Mouse (Mus musculus) hindbrain, embryonic 16.5 days (tissue): ENCODE measurements at regions not wholly inside any gene's neighbourhood (a gene's known extent, or its start where the extent isn't known, plus 50 kb on each side); places are given as distances from the start of the nearest gene placed in this dataset.

Source experiments
- ATAC-seq: fragments of 200-750 bp; cut with Nextera tagmentation; 2 replicates; pipeline ENCODE4 v1.8.0; 2017; ENCODE audit warnings: moderate TSS enrichment, moderate library complexity
- H3K27ac ChIP-seq: fragments of 300-500 bp; sonication (generic); 2 replicates; pipeline ENCODE4 v1.5.1; 2014; ENCODE audit warnings: low read depth, mild to moderate bottlenecking, control low read depth, low read length, moderate library complexity
- H3K27me3 ChIP-seq: fragments of 300-500 bp; sonication (generic); replicated peaks from 2 replicates; pipeline ENCODE4 v1.6.1; 2014; ENCODE audit warnings: low read length; ENCODE audit not compliant: control insufficient read depth, insufficient read depth
- H3K36me3 ChIP-seq: fragments of 300-500 bp; sonication (generic); 2 replicates; pipeline ENCODE4 v1.6.1; 2014; ENCODE audit warnings: mild to moderate bottlenecking, low read length, moderate library complexity, mixed read lengths; ENCODE audit not compliant: control insufficient read depth, insufficient read depth
- H3K4me1 ChIP-seq: fragments of 300-500 bp; sonication (generic); 2 replicates; pipeline ENCODE4 v1.6.1; 2014; ENCODE audit warnings: low read depth, low read length; ENCODE audit not compliant: control insufficient read depth, insufficient read depth
- H3K4me2 ChIP-seq: fragments of 300-500 bp; sonication (generic); 2 replicates; pipeline ENCODE4 v1.6.1; 2014; ENCODE audit warnings: mild to moderate bottlenecking, low read length, control low read depth, moderate library complexity
- H3K4me3 ChIP-seq: fragments of 300-500 bp; sonication (generic); 2 replicates; pipeline ENCODE4 v1.5.1; 2014; ENCODE audit warnings: mild to moderate bottlenecking, low read length, control low read depth, moderate library complexity
- H3K9ac ChIP-seq: fragments of 300-500 bp; sonication (generic); 2 replicates; pipeline ENCODE4 v1.6.1; 2014; ENCODE audit warnings: low read depth, mild to moderate bottlenecking, control low read depth, low read length, moderate library complexity
- H3K9me3 ChIP-seq: fragments of 300-500 bp; sonication (generic); 2 replicates; pipeline ENCODE4 v1.6.1; 2014; ENCODE audit warnings: mild to moderate bottlenecking, low read length, moderate library complexity; ENCODE audit not compliant: control insufficient read depth
- WGBS: fragments of 180-500 bp; shearing (Covaris S2); extraction: QIAGEN DNeasy Blood & Tissue Kit; methylation state at CpG from one replicate; pipeline ENCODE4 v1.1.7; 2014; 5-methylcytosine and 5-hydroxymethylcytosine counted together

DNA sequence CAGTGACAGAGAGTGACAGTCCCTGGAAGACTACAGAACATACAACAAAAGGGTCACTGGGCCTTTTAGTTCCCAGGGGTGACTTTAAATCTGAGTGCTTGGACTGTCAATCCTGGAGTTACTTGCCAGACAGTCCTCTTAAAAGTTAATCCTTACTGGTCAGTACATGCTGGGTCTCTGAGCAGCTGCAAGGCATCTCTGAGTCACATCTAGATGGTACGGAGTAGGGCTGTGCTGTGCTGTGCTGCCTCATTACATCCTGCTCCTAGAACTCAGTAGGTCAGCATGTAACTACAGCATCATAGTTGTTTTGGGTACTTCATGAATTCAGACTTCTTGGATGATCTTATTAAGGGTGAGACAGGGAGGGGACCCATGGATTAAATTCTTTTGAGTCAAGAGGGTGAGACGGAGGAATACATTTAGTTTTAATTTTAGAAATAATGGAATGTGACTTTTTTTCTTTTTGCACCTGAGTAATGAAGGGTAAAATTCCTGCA lies 220.8 kb downstream of the 1700064H15Rik start:
- H3K4me2 ChIP-seq, result no peak overlapping the region
- ATAC-seq, result no peak
- H3K27me3 ChIP-seq, result no peaks in the 10 kb centered on the region
- no peaks in the 10 kb centered on the region for H3K36me3 ChIP-seq
- H3K9me3 ChIP-seq, result no peaks in the 10 kb centered on the region
- H3K4me3 ChIP-seq, result no peak overlapping the region
- WGBS, result 87% methylated on average over 2 of the region's 2 CpGs
- no peak overlapping the region for H3K27ac ChIP-seq
- H3K9ac ChIP-seq, result no peak overlapping the region
- no peaks in the 10 kb centered on the region; the same call in 1 of the 2 replicates for H3K4me1 ChIP-seq

DNA sequence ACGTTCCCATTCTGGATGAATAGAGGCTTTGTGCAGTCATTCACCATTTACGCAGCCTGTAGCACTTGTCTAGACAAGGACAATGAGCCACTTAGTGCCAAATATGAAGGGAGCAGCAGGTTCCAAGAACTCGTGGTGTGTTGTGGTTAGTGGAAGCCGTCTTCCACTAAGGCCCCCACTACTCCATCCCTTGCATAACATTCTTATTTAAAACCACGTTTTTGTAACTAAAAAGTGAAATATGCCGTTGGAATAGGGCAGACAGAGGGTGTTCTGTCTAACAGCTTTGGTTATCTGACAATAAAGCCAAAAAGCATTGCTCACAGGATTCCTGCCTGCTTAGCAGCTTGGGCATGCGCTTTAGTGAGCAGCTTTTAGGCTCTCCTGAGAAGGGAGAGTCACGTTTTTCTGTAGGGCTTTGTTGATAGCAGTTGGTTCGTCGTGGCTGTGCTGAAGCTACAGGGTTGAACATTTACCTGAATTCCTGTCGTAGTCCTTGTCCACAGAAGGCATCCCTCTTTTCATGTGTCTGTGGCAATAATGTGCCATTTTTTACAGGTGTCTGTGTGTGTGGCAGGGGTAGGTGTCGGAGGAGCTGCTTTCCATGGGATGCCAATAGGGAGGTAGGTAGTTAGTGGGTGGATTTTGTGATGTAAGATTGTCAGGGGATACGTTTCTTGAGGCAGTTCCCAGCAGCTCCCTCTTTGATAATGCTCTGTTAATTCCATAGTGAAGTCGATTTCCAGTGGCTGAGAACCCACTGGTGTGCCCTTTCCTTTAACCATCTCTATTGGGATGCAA lies 221.9 kb downstream of the 1700064H15Rik start:
- Histone ChIP-seq H3K27me3 (no peaks in the 10 kb centered on the region), H3K27ac (peak overlapping the region; percentile 55; the same call in 1 of the 2 replicates), H3K4me2 (peak overlapping the region; percentile 53), H3K36me3 (no peaks in the 10 kb centered on the region), H3K4me3 (peak overlapping the region; percentile 21), H3K9ac (peak overlapping the region; percentile 50), H3K9me3 (no peaks in the 10 kb centered on the region), H3K4me1 (no peaks in the 10 kb centered on the region; the same call in 1 of the 2 replicates)
- WGBS, result 35% methylated on average over 14 of the region's 14 CpGs
- ATAC-seq, result peak; percentile 95

DNA sequence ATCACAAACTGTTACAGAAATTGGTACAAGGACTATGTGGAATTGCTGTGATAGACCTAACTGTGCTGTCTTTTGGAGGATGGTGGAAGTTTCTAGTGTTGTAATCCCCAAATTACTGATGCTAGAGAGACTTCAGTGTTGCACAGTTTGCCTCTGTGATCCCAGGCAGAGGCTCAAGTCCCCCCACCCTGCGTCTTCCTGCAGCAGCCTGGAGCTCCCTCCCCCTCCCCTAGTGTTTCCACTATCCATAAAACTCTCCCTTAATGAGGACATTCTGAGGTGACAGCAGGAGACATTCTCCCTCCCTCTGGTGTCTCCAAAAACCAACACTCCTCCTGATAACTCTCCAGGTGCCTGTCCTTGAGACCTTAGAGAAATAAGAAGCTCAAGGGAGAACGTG lies 242.8 kb downstream of the 1700064H15Rik start:
- no peak for ATAC-seq
- Histone ChIP-seq H3K27ac (no peak overlapping the region), H3K4me1 (no peaks in the 10 kb centered on the region), H3K36me3 (no peaks in the 10 kb centered on the region), H3K9me3 (no peaks in the 10 kb centered on the region), H3K4me2 (no peak overlapping the region), H3K9ac (no peak overlapping the region), H3K27me3 (no peaks in the 10 kb centered on the region), H3K4me3 (no peak overlapping the region)
- 35% methylated on average over 2 of the region's 2 CpGs for WGBS

DNA sequence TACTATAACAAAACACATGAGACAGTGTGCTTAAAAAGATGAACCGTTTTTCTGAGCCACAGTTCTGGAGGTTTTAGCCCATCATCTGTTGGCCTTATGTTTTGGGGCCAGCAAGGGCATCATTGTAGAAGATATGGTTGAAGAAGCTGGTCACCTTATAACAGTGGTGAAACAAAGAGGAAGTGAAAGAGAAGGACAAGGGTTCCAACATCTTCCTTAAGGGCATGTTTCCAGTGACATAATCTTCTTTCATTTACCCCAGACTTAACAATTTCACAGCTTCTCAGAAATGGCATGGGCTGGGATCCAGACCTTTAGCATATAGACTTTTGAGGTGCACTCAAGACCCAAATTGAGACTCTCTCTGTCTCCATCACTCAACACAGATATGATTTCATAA lies 259.5 kb downstream of the 1700064H15Rik start:
- Histone ChIP-seq H3K9ac (no peak overlapping the region), H3K9me3 (no peaks in the 10 kb centered on the region), H3K4me3 (no peak overlapping the region), H3K27me3 (no peaks in the 10 kb centered on the region), H3K4me1 (no peaks in the 10 kb centered on the region), H3K36me3 (no peaks in the 10 kb centered on the region), H3K27ac (no peak overlapping the region), H3K4me2 (no peak overlapping the region)
- 84% methylated on average over 1 of the region's 1 CpGs for whole genome bisulfite sequencing
- ATAC-seq, result no peak

DNA sequence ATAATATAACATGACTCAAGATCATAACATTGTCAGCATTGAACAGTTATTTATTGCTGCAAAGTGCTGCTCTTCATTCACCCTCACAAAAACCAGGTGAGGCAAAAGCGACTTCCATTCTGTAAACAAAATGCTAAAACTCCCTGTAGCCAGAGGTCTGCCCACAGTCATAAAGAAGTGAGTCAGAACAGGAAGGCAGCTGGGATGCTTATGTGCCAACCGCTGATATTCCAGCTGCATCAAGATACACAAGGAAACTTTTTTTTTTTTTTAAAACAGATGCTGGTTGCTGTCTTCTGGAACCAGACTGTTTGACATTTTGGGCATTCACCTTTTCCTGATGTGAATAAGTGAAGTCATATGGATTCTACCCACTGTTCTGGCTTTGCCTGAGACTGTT lies 260.7 kb downstream of the 1700064H15Rik start:
- WGBS, result 86% methylated on average over 2 of the region's 2 CpGs
- H3K4me3 ChIP-seq, result no peak overlapping the region
- no peaks in the 10 kb centered on the region for H3K27me3 ChIP-seq
- no peak overlapping the region for H3K4me2 ChIP-seq
- H3K36me3 ChIP-seq, result no peaks in the 10 kb centered on the region
- ATAC-seq, result no peak
- H3K27ac ChIP-seq, result no peak overlapping the region
- H3K9me3 ChIP-seq, result no peaks in the 10 kb centered on the region
- H3K4me1 ChIP-seq, result no peaks in the 10 kb centered on the region
- no peak overlapping the region for H3K9ac ChIP-seq
